Mouse (Mus musculus) cerebellum, postnatal 4 days (tissue): ENCODE data around the gene Adam11.
A peak's percentile ranks its signal among the peaks of the same experiment; 100 is the strongest.

ENCODE experiments used
- DNase-seq, 2 experiments: peaks; one replicate each; pipeline ENCODE4 v3.0.0; 2022; ENCODE audit warnings: low spot score in 2 of 2, mixed read lengths in 1 of 2

Adam11 gene

GRCm38 (mm10) chr11:102753591-102754324 is 7.5 kb upstream of the Adam11 start:
- DNase-seq = no peak

DNA sequence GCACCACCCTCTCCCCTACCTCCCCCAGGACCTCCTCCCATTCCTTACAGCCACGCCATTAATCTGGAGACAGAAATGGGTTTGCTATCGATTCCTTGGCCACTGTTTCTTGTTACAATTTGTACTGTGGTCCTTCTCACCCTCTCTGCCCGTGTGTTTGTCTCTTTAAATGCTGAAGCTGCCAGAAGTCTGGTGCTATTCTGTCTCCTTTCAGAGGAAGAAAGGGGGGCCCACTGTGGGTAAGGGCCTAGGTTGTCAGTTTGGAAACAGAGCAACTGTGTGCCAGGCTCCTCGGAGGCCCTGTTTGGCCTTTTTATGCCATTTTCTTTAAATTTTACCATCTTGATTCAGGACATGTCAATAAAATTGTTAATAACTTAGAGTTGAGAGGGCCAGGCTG is 6.8 kb upstream of the Adam11 start:
- no peak for DNase-seq

- DNase-seq = no peak
Observed at GRCm38 (mm10) chr11:102755391-102755790, 5.8 kb upstream of the Adam11 start.

- no peak for DNase-seq
Observed at GRCm38 (mm10) chr11:102758977-102759376, 2.3 kb upstream of the Adam11 start.

GRCm38 (mm10) chr11:102760805-102761308 is 382 bp upstream of the Adam11 start:
- no peak for DNase-seq

- no peak for DNase-seq
Observed at GRCm38 (mm10) chr11:102762248-102762647, 1.0 kb downstream of the Adam11 start.

DNA sequence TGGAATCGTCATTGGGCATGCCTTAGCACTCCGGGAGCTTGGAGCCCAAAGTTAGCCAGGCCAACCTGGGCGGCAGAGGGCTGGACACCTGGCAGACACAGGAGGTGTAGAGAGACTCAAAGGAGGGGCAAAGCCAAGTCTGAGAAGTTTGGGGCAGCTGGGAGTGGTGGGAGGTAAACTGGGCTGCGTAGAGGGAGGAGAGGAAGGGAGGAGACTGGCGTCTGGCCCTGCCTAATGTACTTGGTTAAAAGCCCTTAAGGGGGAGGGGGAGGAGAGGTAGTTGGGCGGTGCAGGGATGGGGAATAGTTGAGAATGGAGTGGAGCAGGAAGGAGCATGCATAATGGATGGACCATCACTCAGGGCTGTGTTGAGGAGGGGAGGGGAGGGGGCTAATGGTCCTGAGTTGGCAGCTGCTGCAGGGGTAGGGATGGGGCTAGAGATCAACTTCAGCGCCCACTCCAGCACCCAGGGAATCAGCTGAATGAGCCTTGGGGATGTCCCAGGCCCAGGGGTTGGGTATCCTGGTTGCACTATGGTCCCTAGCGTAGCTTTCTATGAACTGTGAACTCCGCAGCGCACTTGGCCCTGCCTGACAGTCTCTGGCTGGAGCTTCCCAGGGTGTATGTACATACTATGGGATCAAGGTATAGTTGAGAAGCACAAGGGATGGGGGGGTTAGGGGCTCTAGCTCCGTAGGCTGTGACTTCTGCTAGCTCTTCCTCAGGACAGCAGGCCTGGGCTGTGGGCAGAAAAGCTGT is 1.9 kb downstream of the Adam11 start:
- DNase-seq = no peak

DNA sequence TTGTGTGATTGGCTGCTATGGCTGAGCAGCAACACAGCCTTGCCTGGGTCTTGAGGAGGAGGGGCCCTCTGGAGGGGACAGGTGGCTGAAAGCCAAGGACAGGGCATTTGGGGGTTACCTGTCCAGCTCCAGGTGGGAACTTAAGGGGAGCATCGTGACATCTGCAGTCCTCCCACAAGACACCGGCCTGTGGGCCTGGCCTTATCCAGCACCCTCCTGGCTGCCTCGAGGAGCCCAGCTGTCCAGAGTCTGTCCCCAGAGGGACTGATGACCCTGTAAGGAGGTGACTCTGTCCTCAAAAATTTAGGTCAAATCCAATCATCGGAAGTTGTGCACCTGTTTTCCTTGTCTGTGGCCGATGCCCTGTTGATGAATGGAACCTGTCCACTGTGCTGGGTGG is 4.2 kb downstream of the Adam11 start:
- no peak for DNase-seq

DNA sequence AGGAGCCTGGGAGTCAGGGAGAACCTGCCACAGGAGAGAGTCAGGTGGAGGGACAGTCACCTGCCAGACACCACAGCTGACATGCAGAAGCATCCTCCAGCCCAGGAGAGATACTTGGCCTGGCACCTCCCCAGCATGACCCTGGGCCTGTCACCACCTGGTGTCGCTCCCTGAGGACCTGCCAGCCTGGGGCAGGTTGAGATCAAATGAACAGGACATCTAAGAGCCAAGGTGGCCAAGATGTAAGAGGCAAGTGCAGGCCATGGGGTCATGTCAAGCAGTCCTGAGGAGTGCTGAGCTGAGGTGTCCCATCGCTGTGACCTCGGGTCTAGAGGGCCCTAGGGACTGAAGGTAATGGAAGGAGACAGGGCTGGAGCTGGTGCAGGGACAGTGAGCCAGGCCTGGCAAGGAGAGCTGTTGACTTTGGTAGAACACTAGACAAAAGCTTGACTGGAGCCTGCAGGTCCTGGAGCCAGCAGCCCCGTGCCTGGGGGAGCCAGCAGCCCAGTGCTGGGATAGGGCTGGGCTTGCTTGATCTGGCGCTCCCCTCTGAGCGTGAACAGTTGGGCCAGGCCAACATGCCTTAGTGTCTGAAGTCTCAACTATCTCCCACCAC is 5.9 kb downstream of the Adam11 start:
- no peak for DNase-seq

- DNase-seq = no peak
Observed at GRCm38 (mm10) chr11:102769141-102769540, 7.9 kb downstream of the Adam11 start.

DNA sequence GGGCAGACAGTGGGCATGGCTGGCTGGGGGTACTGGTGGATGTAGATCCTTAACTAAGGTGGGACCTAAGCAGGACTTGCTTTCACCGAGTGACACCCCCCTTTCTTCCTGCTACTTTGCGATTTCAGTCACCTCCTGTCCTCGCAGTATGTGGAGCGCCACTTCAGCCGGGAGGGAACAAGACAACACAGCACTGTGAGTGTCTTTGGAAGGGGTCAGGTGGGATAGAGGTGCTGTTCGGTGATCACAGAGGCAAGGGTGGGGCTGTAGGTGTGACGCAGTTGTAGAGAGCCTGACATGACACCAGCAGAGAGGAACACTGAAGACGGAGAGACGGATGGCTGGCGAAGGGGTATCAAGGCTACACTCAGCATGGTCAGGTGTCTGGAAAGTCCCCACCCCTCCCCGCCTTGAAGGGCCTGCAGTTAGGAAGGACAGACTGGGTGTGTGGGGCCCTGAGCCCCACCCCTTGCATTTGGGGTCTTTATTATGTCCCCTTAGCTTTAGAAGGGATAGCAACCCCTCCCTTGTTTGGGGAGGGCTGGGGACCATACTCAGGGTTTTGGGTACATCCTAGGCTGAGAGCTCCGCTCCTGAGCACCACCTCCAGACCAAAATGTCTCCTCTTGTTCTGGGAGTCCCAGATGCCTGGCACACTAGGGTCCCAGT is 8.9 kb downstream of the Adam11 start:
- no peak for DNase-seq

GRCm38 (mm10) chr11:102770662-102771435 is 9.6 kb downstream of the Adam11 start:
- DNase-seq = no peak

DNA sequence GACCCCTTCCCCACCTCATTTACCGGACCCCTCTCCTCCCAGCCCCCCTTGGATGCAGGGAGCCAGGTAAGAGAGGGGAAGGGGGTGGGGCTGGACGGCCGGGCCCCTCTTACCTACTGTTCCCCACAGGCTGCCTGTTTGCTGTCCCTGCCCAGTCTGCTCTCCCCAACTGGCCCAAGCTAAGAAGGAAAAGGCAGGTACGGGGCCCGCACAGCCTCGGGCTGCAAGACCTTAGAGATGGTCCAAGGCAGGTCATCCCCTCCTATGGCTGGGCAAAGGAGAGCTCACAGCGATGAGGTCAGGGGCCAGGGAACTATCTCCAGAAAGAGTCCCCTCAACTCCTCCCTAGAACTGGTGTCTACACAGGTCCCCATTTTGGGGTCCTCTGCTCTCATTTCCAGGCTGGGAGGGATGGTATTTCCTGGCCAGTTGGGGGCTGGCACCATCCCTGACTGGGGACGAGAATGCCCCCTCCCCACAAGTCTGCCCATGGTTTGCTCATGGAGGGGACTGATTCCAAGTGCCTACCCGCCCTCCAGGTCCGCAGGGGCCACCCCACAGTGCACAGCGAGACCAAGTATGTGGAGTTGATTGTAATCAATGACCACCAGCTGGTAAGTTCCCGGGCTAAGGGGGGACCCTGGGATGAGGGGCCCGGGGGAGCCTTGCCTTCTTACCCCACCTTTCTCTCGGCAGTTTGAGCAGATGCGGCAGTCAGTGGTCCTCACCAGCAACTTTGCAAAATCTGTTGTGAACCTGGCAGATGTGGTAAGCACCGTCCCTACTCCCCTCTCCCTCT is 10.9 kb downstream of the Adam11 start:
- DNase-seq = no peak

DNA sequence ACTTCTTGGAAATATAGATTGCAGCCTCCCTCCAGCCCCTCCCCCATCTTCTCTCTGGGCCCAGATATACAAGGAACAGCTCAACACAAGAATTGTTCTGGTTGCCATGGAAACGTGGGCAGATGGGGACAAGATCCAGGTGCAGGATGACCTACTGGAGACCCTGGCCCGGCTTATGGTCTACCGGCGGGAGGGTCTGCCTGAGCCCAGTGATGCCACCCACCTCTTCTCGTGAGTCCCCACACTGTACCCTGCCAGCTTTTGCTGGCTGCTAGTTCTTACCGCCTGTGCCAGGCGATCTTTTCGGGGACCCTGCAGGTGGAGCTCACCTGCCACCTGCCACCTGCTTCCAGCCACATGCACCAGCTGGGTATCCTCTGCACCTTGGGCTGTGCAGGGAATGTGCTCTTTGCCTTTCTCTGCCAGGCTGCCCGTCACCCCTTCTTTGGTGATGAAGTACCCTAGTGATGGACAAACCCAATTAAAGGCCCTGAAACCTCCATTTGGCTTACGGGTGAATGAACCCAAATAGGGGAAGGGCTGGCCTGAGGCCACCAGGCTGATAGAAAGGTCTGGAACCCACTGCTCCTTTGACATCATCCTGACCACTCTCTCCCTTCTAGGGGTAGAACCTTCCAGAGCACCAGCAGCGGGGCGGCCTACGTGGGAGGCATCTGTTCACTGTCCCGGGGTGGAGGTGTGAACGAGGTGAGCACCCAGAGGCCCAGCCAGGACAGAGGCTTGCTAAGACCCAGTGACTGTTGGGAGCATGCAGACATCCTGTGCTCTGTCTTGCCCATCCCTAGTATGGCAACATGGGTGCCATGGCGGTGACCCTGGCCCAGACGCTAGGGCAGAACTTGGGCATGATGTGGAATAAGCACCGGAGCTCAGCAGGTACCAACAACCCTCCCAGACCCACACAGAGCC is 11.8 kb downstream of the Adam11 start:
- no peak for DNase-seq

- DNase-seq = peak; percentile 89 to 97
Observed at GRCm38 (mm10) chr11:102773713-102774611, 12.7 kb downstream of the Adam11 start.

DNA sequence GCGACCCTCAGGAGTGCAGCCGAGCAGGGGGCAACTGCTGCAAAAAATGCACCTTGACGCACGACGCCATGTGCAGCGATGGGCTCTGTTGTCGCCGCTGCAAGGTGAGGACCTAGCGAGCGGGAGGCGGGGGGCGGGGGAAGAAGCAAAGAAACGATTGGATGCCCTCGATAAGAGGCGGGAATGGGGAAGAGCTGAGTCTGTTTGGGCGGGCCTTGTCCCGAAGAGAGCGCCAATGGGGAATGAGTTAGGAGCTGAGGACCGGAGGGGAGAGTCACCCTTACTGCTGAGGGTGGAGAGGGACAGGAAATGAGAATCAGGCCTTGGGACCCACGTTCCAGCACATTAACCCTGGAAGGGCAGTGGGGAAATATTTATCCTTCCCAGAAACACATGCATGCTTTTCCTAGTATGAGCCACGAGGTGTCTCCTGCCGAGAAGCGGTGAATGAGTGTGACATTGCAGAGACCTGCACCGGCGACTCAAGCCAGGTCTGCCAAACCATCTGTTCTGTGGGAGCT is 13.4 kb downstream of the Adam11 start:
- peak; percentile 68 to 82 for DNase-seq

DNA sequence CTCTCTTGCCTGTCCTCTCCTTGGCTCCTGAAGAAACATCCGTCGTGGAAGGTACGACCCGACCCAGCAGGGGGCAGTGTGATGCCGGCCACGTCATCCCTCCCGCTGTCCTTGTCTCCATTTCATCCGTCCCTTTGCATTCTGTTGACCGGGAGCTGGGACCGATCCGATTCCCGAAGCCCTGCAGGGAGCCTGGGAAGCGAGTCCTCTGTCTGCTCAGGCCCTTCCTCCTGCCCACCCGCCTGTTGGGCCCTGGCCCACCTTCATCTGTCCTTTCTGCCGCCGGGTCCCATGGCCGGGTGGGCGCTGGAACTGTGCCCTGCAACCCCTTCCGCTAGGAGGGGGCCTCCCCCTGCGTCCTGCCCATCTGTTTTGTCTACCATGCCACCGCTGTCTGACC is 16.4 kb downstream of the Adam11 start:
- DNase-seq = peak; percentile 61 to 77

DNA sequence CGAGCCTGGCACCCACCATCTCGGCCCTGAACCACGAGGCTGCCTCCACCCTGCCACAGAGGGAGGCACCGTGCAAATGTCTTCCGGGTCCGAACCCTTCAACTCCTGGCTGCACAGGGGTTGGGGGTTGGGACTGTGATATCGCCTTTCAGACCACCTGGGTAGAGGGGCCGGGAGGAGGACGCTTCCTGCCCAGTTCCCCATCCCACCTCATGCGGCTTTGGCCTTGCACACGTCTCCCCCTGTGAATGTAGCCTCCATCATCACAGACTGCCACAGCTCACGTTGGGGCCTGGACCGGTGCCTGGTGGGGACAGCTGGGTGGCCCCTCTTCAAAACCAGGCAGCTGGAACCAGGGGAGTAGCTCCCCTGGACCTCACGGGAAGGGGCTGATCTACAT is 16.9 kb downstream of the Adam11 start:
- peak in 1 of 2 experiments; percentile 24 for DNase-seq
